Mouse (Mus musculus): ENCODE results near the gene Supv3l1.
"Not testable (repeated sequence)": the region's sequence is repeated elsewhere in the genome, so short reads cannot be mapped to it uniquely, and the experiment has no call there.

Supv3l1 gene

GRCm38 (mm10) chr10:62449364-62450279 lies at the start of gene Supv3l1, which contains the start of gene 4930507D05Rik:
Gene Supv3l1, minus strand, starts transcription at chr10:62449738.
Gene 4930507D05Rik, plus strand, starts transcription at chr10:62449489.
- peak; percentile 97 for DNase-seq (ENCODE audit: low read depth, low spot score)

- DNase-seq (ENCODE audit: low read depth, low spot score), result not testable (repeated sequence)
These were observed 42.1 kb upstream of the Supv3l1 start for GRCm38 (mm10) chr10:62491681-62492080.

GRCm38 (mm10) chr10:62488266-62488665 lies 38.7 kb upstream of the Supv3l1 start:
- peak; percentile 63 for DNase-seq (ENCODE audit: low read depth, low spot score)

- peak; percentile 98 for DNase-seq (ENCODE audit: low read depth, low spot score)
These were observed 37.3 kb upstream of the Supv3l1 start, which contains the start of gene Vps26a for GRCm38 (mm10) chr10:62486618-62487415. Gene Vps26a, minus strand, starts transcription at chr10:62486805.

GRCm38 (mm10) chr10:62485878-62486582 lies 36.5 kb upstream of the Supv3l1 start:
- peak; percentile 85 for DNase-seq (ENCODE audit: low read depth, low spot score)

GRCm38 (mm10) chr10:62481108-62481852 lies 31.7 kb upstream of the Supv3l1 start:
- DNase-seq (ENCODE audit: low read depth, low spot score), result no peak

- DNase-seq (ENCODE audit: low read depth, low spot score), result no peak
These were observed 27.4 kb upstream of the Supv3l1 start for GRCm38 (mm10) chr10:62476980-62477379.

GRCm38 (mm10) chr10:62474944-62475343 lies 25.4 kb upstream of the Supv3l1 start:
- no peak for DNase-seq (ENCODE audit: low read depth, low spot score)

GRCm38 (mm10) chr10:62471105-62471504 lies 21.6 kb upstream of the Supv3l1 start:
- no peak for DNase-seq (ENCODE audit: low read depth, low spot score)

GRCm38 (mm10) chr10:62469736-62470135 lies 20.2 kb upstream of the Supv3l1 start:
- DNase-seq (ENCODE audit: low read depth, low spot score), result no peak

GRCm38 (mm10) chr10:62461321-62461720 lies 11.8 kb upstream of the Supv3l1 start:
- DNase-seq (ENCODE audit: low read depth, low spot score), result no peak

GRCm38 (mm10) chr10:62452001-62452400 lies 2.5 kb upstream of the Supv3l1 start:
- not testable (repeated sequence) for DNase-seq (ENCODE audit: low read depth, low spot score)

GRCm38 (mm10) chr10:62450280-62450640 lies 722 bp upstream of the Supv3l1 start:
- no peak for DNase-seq (ENCODE audit: low read depth, low spot score)

- no peak for DNase-seq (ENCODE audit: low read depth, low spot score)
These were observed 19.1 kb downstream of the Supv3l1 start for GRCm38 (mm10) chr10:62430427-62430826.

- no peak for DNase-seq (ENCODE audit: low read depth, low spot score)
These were observed 24.3 kb downstream of the Supv3l1 start for GRCm38 (mm10) chr10:62425081-62425871.

GRCm38 (mm10) chr10:62422255-62422654 lies 27.3 kb downstream of the Supv3l1 start, which contains the start of gene Hkdc1:
Gene Hkdc1, minus strand, starts transcription at chr10:62422491.
- no peak for DNase-seq (ENCODE audit: low read depth, low spot score)

- no peak for DNase-seq (ENCODE audit: low read depth, low spot score)
These were observed 28.4 kb downstream of the Supv3l1 start for GRCm38 (mm10) chr10:62421127-62421526.

GRCm38 (mm10) chr10:62420399-62420798 lies 29.1 kb downstream of the Supv3l1 start:
- DNase-seq (ENCODE audit: low read depth, low spot score), result no peak

GRCm38 (mm10) chr10:62419422-62419821 lies 30.1 kb downstream of the Supv3l1 start:
- DNase-seq (ENCODE audit: low read depth, low spot score), result no peak

GRCm38 (mm10) chr10:62418831-62419356 lies 30.6 kb downstream of the Supv3l1 start:
- DNase-seq (ENCODE audit: low read depth, low spot score), result no peak

Measured in A20 (cell line).